Mouse (Mus musculus) CH12.LX (cell line): ENCODE data around the gene Hlcs. TPM values are rescaled to one million over a fixed set of nuclear protein-coding genes. Genes with fewer than 3 reads are reported as not detected.

Source experiments
- DNase-seq: peaks from one replicate; pipeline ENCODE4 v3.0.0-alpha.2; 2013; ENCODE audit errors: extremely low read depth
- H3K27ac ChIP-seq: 2 replicates; pipeline ENCODE4 v1.5.1; 2012; ENCODE audit warnings: low read depth, mild to moderate bottlenecking, control low read depth, moderate library complexity; ENCODE audit not compliant: insufficient read depth
- H3K27me3 ChIP-seq: replicated peaks from 2 replicates; pipeline ENCODE3; 2012; ENCODE audit warnings: inconsistent platforms
- H3K36me3 ChIP-seq, 2 experiments: replicated peaks in 1 of 2; 2 replicates each; pipeline versions ENCODE3 to v1.6.1; 2012; ENCODE audit warnings: inconsistent platforms in 1 of 2, low read length in 1 of 2, mild to moderate bottlenecking in 1 of 2, mixed read lengths in 1 of 2, moderate library complexity in 1 of 2; ENCODE audit not compliant: control insufficient read depth in 1 of 2, insufficient read depth in 1 of 2
- H3K4me1 ChIP-seq, 2 experiments: 2 replicates each; pipeline ENCODE4 v1.6.1; 2012; ENCODE audit warnings: inconsistent platforms in 1 of 2, moderate library complexity in 1 of 2; ENCODE audit not compliant: insufficient read depth in 2 of 2, control insufficient read depth in 1 of 2
- H3K4me2 ChIP-seq: 2 replicates; pipeline ENCODE4 v1.6.1; 2012; ENCODE audit warnings: low read depth, mild to moderate bottlenecking, control low read depth; ENCODE audit not compliant: poor library complexity, insufficient read depth, severe bottlenecking
- H3K4me3 ChIP-seq, 3 experiments: fragments of 150-350 bp in 1 of 3; sonication (generic) in 1 of 3; replicated peaks in 1 of 3; 2 replicates each; pipeline versions ENCODE3 to v1.5.1; 2011 to 2012; ENCODE audit warnings: low read depth in 2 of 3, low read length in 2 of 3, mild to moderate bottlenecking in 2 of 3, moderate library complexity in 2 of 3, control low read depth in 1 of 3, improper control_type of control experiment in 1 of 3, inconsistent platforms in 1 of 3, mixed read lengths in 1 of 3; ENCODE audit not compliant: poor library complexity in 1 of 3
- H3K79me2 ChIP-seq: replicated peaks from 2 replicates; pipeline ENCODE4 v1.6.1; 2012; ENCODE audit warnings: mild to moderate bottlenecking, moderate library complexity; ENCODE audit not compliant: control insufficient read depth, poor library complexity, insufficient read depth, severe bottlenecking; ENCODE audit errors: extremely low read depth
- H3K9ac ChIP-seq: 2 replicates; pipeline ENCODE4 v1.6.1; 2012; ENCODE audit warnings: low read depth, mild to moderate bottlenecking, control low read depth, moderate library complexity; ENCODE audit not compliant: insufficient read depth
- H3K9me3 ChIP-seq: replicated peaks from 2 replicates; pipeline ENCODE3; 2012; ENCODE audit warnings: low read length, inconsistent platforms, mixed read lengths
- BHLHE40 ChIP-seq: IDR thresholded peaks from 2 replicates; pipeline ENCODE4 v1.6.1; 2011; ENCODE audit warnings: mild to moderate bottlenecking, low read depth, low read length, improper control_type of control experiment
- CHD1 ChIP-seq: IDR thresholded peaks from 2 replicates; pipeline ENCODE4 v1.6.1; 2012; ENCODE audit warnings: low read depth, low read length, improper control_type of control experiment, inconsistent platforms
- ETS1 ChIP-seq: conservative IDR thresholded peaks from 2 replicates; pipeline ENCODE4 v1.6.1; 2012; ENCODE audit warnings: low read depth, mild to moderate bottlenecking, inconsistent platforms, low read length, improper control_type of control experiment, moderate library complexity
- GABPA ChIP-seq: IDR thresholded peaks from 2 replicates; pipeline ENCODE4 v1.6.1; 2012; ENCODE audit warnings: low read depth, low read length, improper control_type of control experiment, inconsistent platforms; ENCODE audit not compliant: insufficient replicate concordance
- HCFC1 ChIP-seq: IDR thresholded peaks from 2 replicates; pipeline ENCODE4 v1.6.1; 2012; ENCODE audit warnings: low read depth, mild to moderate bottlenecking, inconsistent platforms, low read length, improper control_type of control experiment
- JUN ChIP-seq: IDR thresholded peaks from 2 replicates; pipeline ENCODE4 v1.6.1; 2011; ENCODE audit warnings: low read depth, mild to moderate bottlenecking, low read length, improper control_type of control experiment, moderate library complexity; ENCODE audit not compliant: insufficient read depth
- JUND ChIP-seq: conservative IDR thresholded peaks from 2 replicates; pipeline ENCODE4 v1.6.1; 2011; ENCODE audit warnings: low read depth, low read length, improper control_type of control experiment
- KAT2A ChIP-seq: IDR thresholded peaks from 2 replicates; pipeline ENCODE4 v1.6.1; 2012; ENCODE audit warnings: low read length, improper control_type of control experiment, inconsistent platforms; ENCODE audit not compliant: insufficient replicate concordance
- MAZ ChIP-seq: IDR thresholded peaks from 2 replicates; pipeline ENCODE4 v1.6.1; 2012; ENCODE audit warnings: low read depth, mild to moderate bottlenecking, inconsistent platforms, low read length, improper control_type of control experiment, moderate library complexity
- MEF2A ChIP-seq: IDR thresholded peaks from 2 replicates; pipeline ENCODE4 v1.6.1; 2014; ENCODE audit warnings: low read depth, mild to moderate bottlenecking, inconsistent platforms, low read length, improper control_type of control experiment, borderline replicate concordance
- MXI1 ChIP-seq: IDR thresholded peaks from 2 replicates; pipeline ENCODE4 v1.6.1; 2011; ENCODE audit warnings: mild to moderate bottlenecking, low read depth, low read length, improper control_type of control experiment
- MYC ChIP-seq: IDR thresholded peaks from 2 replicates; pipeline ENCODE4 v1.6.1; 2011; ENCODE audit warnings: low read depth, mild to moderate bottlenecking, improper control_type of control experiment, low read length
- NELFE ChIP-seq: IDR thresholded peaks from 2 replicates; pipeline ENCODE4 v1.6.1; 2011; ENCODE audit warnings: low read depth, low read length, improper control_type of control experiment
- NRF1 ChIP-seq: IDR thresholded peaks from 2 replicates; pipeline ENCODE4 v1.6.1; 2014; ENCODE audit warnings: low read depth, mild to moderate bottlenecking, inconsistent platforms, low read length, improper control_type of control experiment, moderate library complexity
- POLR2A ChIP-seq: IDR thresholded peaks from 2 replicates; pipeline ENCODE4 v1.6.1; 2011; ENCODE audit warnings: low read depth, mild to moderate bottlenecking, improper control_type of control experiment, low read length
- POLR2AphosphoS2 ChIP-seq: IDR thresholded peaks from 2 replicates; pipeline ENCODE4 v1.6.1; 2011; ENCODE audit warnings: low read depth, low read length, improper control_type of control experiment
- RAD21 ChIP-seq: IDR thresholded peaks from 2 replicates; pipeline ENCODE4 v1.6.1; 2011; ENCODE audit warnings: low read depth, mild to moderate bottlenecking, low read length, improper control_type of control experiment, moderate library complexity
- SIN3A ChIP-seq: IDR thresholded peaks from 2 replicates; pipeline ENCODE4 v1.6.1; 2012; ENCODE audit warnings: low read length, improper control_type of control experiment, inconsistent platforms
- UBTF ChIP-seq: IDR thresholded peaks from 2 replicates; pipeline ENCODE4 v1.6.1; 2012; ENCODE audit warnings: low read depth, mild to moderate bottlenecking, inconsistent platforms, low read length, improper control_type of control experiment, moderate library complexity
- USF2 ChIP-seq: conservative IDR thresholded peaks from 2 replicates; pipeline ENCODE4 v1.6.1; 2011; ENCODE audit warnings: low read depth, low read length, improper control_type of control experiment
- ZKSCAN1 ChIP-seq: IDR thresholded peaks from 2 replicates; pipeline ENCODE4 v1.6.1; 2012; ENCODE audit warnings: low read depth, inconsistent platforms, low read length, improper control_type of control experiment, borderline replicate concordance
- dilution Hi-C: fragments of 300-500 bp; cut with MboI; formaldehyde crosslinking; loops from 2 replicates; pipeline ENCODE4 v1.14.3; 2020; ENCODE audit warnings: low sequenced_read_pairs; ENCODE audit not compliant: extremely low pct_unique_long_range_greater_than_20kb, extremely low pct_ligation_motif_present
- in situ Hi-C: fragments of 300-500 bp; cut with MboI; formaldehyde crosslinking; loops from 3 replicates; pipeline ENCODE4 v1.14.3; 2019; ENCODE audit warnings: low sequenced_read_pairs, low pct_ligation_motif_present, low pct_unique_long_range_greater_than_20kb, mixed read lengths
- polyA plus RNA-seq: library from polyadenylated mRNA; unstranded; fragments of >175 nt; gene quantifications from 2 replicates; pipeline ENCODE4 v1.2.1, GENCODE M21; 2012; ENCODE audit warnings: low read depth; ENCODE audit not compliant: insufficient read length
- total RNA-seq, 2 experiments: library from RNA; depleted of rRNA; stranded (reverse); fragments of 300-350 nt in 1 of 2; fragments of >200 nt in 1 of 2; gene quantifications; 2 replicates each; pipeline ENCODE4 v1.2.3; 2012 to 2014

The Hlcs gene
- total and polyA plus RNA-seq, 3 experiments, result 5.3 to 12.5 (median 9.4) TPM

DNA sequence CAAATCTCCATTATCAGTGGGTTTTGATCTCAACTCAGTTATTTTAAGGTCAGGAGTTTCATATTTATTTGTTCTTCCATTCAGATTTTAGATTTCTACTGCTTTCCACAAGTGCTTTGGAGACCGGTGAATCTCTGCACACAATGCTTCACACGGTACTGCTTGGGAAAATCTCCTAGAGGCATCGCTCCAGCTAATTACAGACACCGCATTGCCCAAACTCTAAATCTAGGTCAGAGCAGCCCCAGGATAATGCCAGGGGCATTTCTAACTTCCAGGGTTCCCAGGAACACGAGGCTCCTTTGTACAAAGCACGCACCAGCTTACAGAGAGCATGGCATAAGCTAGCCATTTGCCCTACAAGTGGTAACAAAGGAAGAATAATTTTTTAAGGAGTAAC is 5.8 kb downstream of the Hlcs start:
- no peak for DNase-seq
- Histone ChIP-seq H3K4me2 (no peak overlapping the region), H3K79me2 (no peaks in the 10 kb centered on the region), H3K27me3 (no peaks in the 10 kb centered on the region), H3K27ac (no peak overlapping the region), H3K36me3 (peaks cover 0 to 33% of the 10 kb centered on the region in 2 experiments), H3K9me3 (peaks cover 5% of the 10 kb centered on the region), H3K4me1 (peaks cover 8 to 27% of the 10 kb centered on the region in 2 experiments), H3K4me3 (no peak overlapping the region), H3K9ac (no peak overlapping the region)
- no peak for TF ChIP-seq HCFC1
- TF ChIP-seq USF2, result no peak
- no peak for TF ChIP-seq KAT2A
- no peak for TF ChIP-seq MXI1
- no peak for TF ChIP-seq POLR2A
- no peak for TF ChIP-seq BHLHE40
- TF ChIP-seq RAD21, result no peak
- no peak for TF ChIP-seq JUND
- no peak for TF ChIP-seq MYC
- no peak for TF ChIP-seq ZKSCAN1
- TF ChIP-seq JUN, result no peak
- TF ChIP-seq CHD1, result no peak
- no peak for TF ChIP-seq ETS1
- TF ChIP-seq NELFE, result no peak
- TF ChIP-seq GABPA, result no peak
- TF ChIP-seq MEF2A, result no peak
- dilution Hi-C loops (no loop called here), in situ Hi-C loops (no loop called here)

DNA sequence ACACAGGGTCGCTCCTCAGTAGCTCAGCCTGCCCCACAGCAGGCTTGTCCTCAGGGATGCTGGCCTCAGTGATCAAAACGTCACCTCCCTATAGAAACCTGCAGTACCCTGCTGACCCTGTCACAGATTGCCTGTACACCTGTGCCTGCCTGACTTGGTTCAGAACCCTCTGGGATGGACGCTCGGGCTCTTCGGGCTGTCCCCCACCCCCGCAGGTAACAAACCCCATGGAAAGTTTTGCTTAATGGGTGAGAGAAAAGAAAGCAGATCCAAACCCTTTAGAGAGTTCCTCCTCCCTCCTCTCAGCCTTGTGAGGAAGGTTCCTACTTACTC is 10.2 kb downstream of the Hlcs start:
- dilution Hi-C loops (no loop called here), in situ Hi-C loops (no loop called here)
- Histone ChIP-seq H3K9me3 (peaks cover 5% of the 10 kb centered on the region), H3K79me2 (no peaks in the 10 kb centered on the region), H3K4me1 (peaks cover 6 to 17% of the 10 kb centered on the region in 2 experiments)
- TF ChIP-seq NRF1 (no peak), SIN3A (no peak), ZKSCAN1 (no peak), POLR2A (no peak), RAD21 (no peak), MAZ (no peak), JUN (no peak), GABPA (no peak), UBTF (no peak), MEF2A (no peak), MXI1 (no peak), CHD1 (no peak), KAT2A (no peak), POLR2AphosphoS2 (no peak)
- TF ChIP-seq, all 38 proteins: peak for 0
- Histone ChIP-seq H3K9ac (no peak overlapping the region), H3K27me3 (no peaks in the 10 kb centered on the region), H3K4me2 (peak overlapping the region; percentile 13), H3K27ac (no peak overlapping the region), H3K36me3 (peaks cover 0 to 21% of the 10 kb centered on the region in 2 experiments), H3K4me3 (peak overlapping the region in 1 of 3 experiments; percentile 2)
- no peak for DNase-seq
